Mouse (Mus musculus) liver, embryonic 13.5 days (tissue): ENCODE data around the gene Lep. TPM values are rescaled to one million over a fixed set of nuclear protein-coding genes. Genes with fewer than 3 reads are reported as not detected.

Experiments
- ATAC-seq: fragments of 200-750 bp; cut with Nextera tagmentation; 2 replicates; pipeline ENCODE4 v1.8.0; 2017; ENCODE audit warnings: low read depth, mild to moderate bottlenecking, moderate number of reproducible peaks, moderate library complexity
- DNase-seq: peaks from one replicate; pipeline ENCODE4 v3.0.0; 2022
- H3K27ac ChIP-seq: fragments of 300-500 bp; sonication (generic); 2 replicates; pipeline ENCODE4 v1.5.1; 2015; ENCODE audit warnings: moderate library complexity, mild to moderate bottlenecking, inconsistent platforms
- H3K27me3 ChIP-seq: fragments of 300-500 bp; sonication (generic); 2 replicates; pipeline ENCODE4 v1.6.1; 2015; ENCODE audit warnings: mild to moderate bottlenecking, inconsistent platforms
- H3K36me3 ChIP-seq: fragments of 300-500 bp; sonication (generic); 2 replicates; pipeline ENCODE4 v1.6.1; 2015; ENCODE audit warnings: mild to moderate bottlenecking, inconsistent platforms
- H3K4me1 ChIP-seq: fragments of 300-500 bp; sonication (generic); replicated peaks from 2 replicates; pipeline ENCODE4 v1.6.1; 2015; ENCODE audit warnings: inconsistent platforms
- H3K4me2 ChIP-seq: fragments of 300-500 bp; sonication (generic); 2 replicates; pipeline ENCODE4 v1.6.1; 2015; ENCODE audit warnings: inconsistent platforms, mild to moderate bottlenecking, moderate library complexity
- H3K4me3 ChIP-seq: fragments of 300-500 bp; sonication (generic); replicated peaks from 2 replicates; pipeline ENCODE4 v1.5.1; 2015; ENCODE audit warnings: mild to moderate bottlenecking, inconsistent platforms
- H3K9ac ChIP-seq: fragments of 300-500 bp; sonication (generic); 2 replicates; pipeline ENCODE4 v1.6.1; 2015; ENCODE audit warnings: mild to moderate bottlenecking, inconsistent platforms
- H3K9me3 ChIP-seq: fragments of 300-500 bp; sonication (generic); replicated peaks from 2 replicates; pipeline ENCODE4 v1.6.1; 2016; ENCODE audit warnings: inconsistent platforms
- WGBS: fragments of 180-500 bp; shearing (Covaris S2); methylation state at CpG from one replicate; pipeline ENCODE4 v1.1.7; 2015; ENCODE audit not compliant: insufficient replicate concordance; 5-methylcytosine and 5-hydroxymethylcytosine counted together
- polyA plus RNA-seq: library from polyadenylated mRNA; unstranded; fragments of >200 nt; fragmentation: Nextera tagmentation; extraction: Ambion mirVana; gene quantifications from 2 replicates; pipeline ENCODE4 v1.2.1, GENCODE M21; 2015

The Lep gene
- not detected in 2 replicates for polyA plus RNA-seq

- H3K4me3 ChIP-seq = no peak within 1 kb of the TSS
- no peaks in the 10 kb centered on the region for H3K9me3 ChIP-seq
- H3K27ac ChIP-seq = no peak within 1 kb of the TSS
- H3K27me3 ChIP-seq = no peaks in the 10 kb centered on the region
- no peaks in the 10 kb centered on the region for H3K36me3 ChIP-seq
- H3K4me1 ChIP-seq = no peaks in the 10 kb centered on the region
- no peak within 1 kb of the TSS for H3K4me2 ChIP-seq
- no peak for ATAC-seq
- no peak for DNase-seq
- 60% methylated on average over 28 of the region's 28 CpGs for WGBS
- no peak within 1 kb of the TSS for H3K9ac ChIP-seq
Observed at GRCm38 (mm10) chr6:29059846-29060685, at the start of gene Lep. Gene Lep (plus strand): TSS chr6:29060220.

- WGBS = 57% methylated on average over 5 of the region's 5 CpGs
- no peak for ATAC-seq
Observed at GRCm38 (mm10) chr6:29011651-29012050, 48.4 kb upstream of the Lep start.

GRCm38 (mm10) chr6:29013216-29013615 is 46.8 kb upstream of the Lep start:
- H3K4me3 ChIP-seq = no peak overlapping the region
- ATAC-seq = no peak
- no peaks in the 10 kb centered on the region for H3K9me3 ChIP-seq
- H3K4me1 ChIP-seq = no peaks in the 10 kb centered on the region
- H3K9ac ChIP-seq = no peak overlapping the region
- H3K36me3 ChIP-seq = no peaks in the 10 kb centered on the region
- no peak overlapping the region for H3K27ac ChIP-seq
- no peak overlapping the region for H3K4me2 ChIP-seq
- H3K27me3 ChIP-seq = peaks cover 27% of the 10 kb centered on the region
- WGBS = 65% methylated on average over 6 of the region's 6 CpGs
- no peak for DNase-seq

More at GRCm38 (mm10) chr6:29011651-29012050, 48.4 kb upstream of the Lep start:
- Histone ChIP-seq H3K9ac (no peak overlapping the region), H3K4me2 (no peak overlapping the region), H3K36me3 (no peaks in the 10 kb centered on the region), H3K4me1 (no peaks in the 10 kb centered on the region), H3K9me3 (no peaks in the 10 kb centered on the region), H3K27me3 (peaks cover 14% of the 10 kb centered on the region), H3K4me3 (no peak overlapping the region), H3K27ac (no peak overlapping the region)
- no peak for DNase-seq

GRCm38 (mm10) chr6:29016891-29017412 is 43.1 kb upstream of the Lep start:
- Histone ChIP-seq H3K4me3 (no peak overlapping the region), H3K36me3 (no peaks in the 10 kb centered on the region), H3K4me2 (no peak overlapping the region), H3K27me3 (peaks cover 52% of the 10 kb centered on the region), H3K4me1 (no peaks in the 10 kb centered on the region), H3K9me3 (no peaks in the 10 kb centered on the region), H3K9ac (no peak overlapping the region), H3K27ac (no peak overlapping the region)
- 5% methylated on average over 16 of the region's 16 CpGs for WGBS
- DNase-seq (no peak), ATAC-seq (no peak)

- H3K36me3 ChIP-seq = no peaks in the 10 kb centered on the region
- peaks cover 76% of the 10 kb centered on the region for H3K27me3 ChIP-seq
- ATAC-seq = no peak
- no peaks in the 10 kb centered on the region for H3K9me3 ChIP-seq
- H3K9ac ChIP-seq = no peak overlapping the region
- 57% methylated on average over 18 of the region's 18 CpGs for WGBS
- H3K27ac ChIP-seq = no peak overlapping the region
- no peak overlapping the region for H3K4me3 ChIP-seq
- no peak for DNase-seq
- no peak overlapping the region for H3K4me2 ChIP-seq
- 0 out of 2 replicates have a peak, but pooled peaks cover 3% of the 10 kb centered on the region for H3K4me1 ChIP-seq
Observed at GRCm38 (mm10) chr6:29019756-29020720, 40.0 kb upstream of the Lep start.

GRCm38 (mm10) chr6:29020937-29021336 is 39.1 kb upstream of the Lep start:
- ATAC-seq (no peak), DNase-seq (no peak)
- Histone ChIP-seq H3K9me3 (no peaks in the 10 kb centered on the region), H3K27me3 (peaks cover 81% of the 10 kb centered on the region), H3K4me1 (0 out of 2 replicates have a peak, but pooled peaks cover 3% of the 10 kb centered on the region), H3K27ac (no peak overlapping the region), H3K36me3 (no peaks in the 10 kb centered on the region), H3K4me3 (no peak overlapping the region), H3K9ac (no peak overlapping the region), H3K4me2 (no peak overlapping the region)
- 54% methylated on average over 5 of the region's 5 CpGs for WGBS

- 0 out of 2 replicates have a peak, but pooled peaks cover 3% of the 10 kb centered on the region for H3K4me1 ChIP-seq
- DNase-seq = no peak
- H3K36me3 ChIP-seq = no peaks in the 10 kb centered on the region
- H3K4me2 ChIP-seq = no peak overlapping the region
- H3K9ac ChIP-seq = no peak overlapping the region
- no peaks in the 10 kb centered on the region for H3K9me3 ChIP-seq
- no peak overlapping the region for H3K27ac ChIP-seq
- no peak for ATAC-seq
- peaks cover 80% of the 10 kb centered on the region for H3K27me3 ChIP-seq
- H3K4me3 ChIP-seq = no peak overlapping the region
- 38% methylated on average over 6 of the region's 6 CpGs for WGBS
Observed at GRCm38 (mm10) chr6:29021501-29021900, 38.5 kb upstream of the Lep start.

- 31% methylated on average over 5 of the region's 5 CpGs for WGBS
- H3K36me3 ChIP-seq = no peaks in the 10 kb centered on the region
- 0 out of 2 replicates have a peak, but pooled peaks cover 3% of the 10 kb centered on the region for H3K4me1 ChIP-seq
- no peaks in the 10 kb centered on the region for H3K9me3 ChIP-seq
- H3K27ac ChIP-seq = no peak overlapping the region
- no peak for ATAC-seq
- no peak overlapping the region for H3K4me2 ChIP-seq
- H3K9ac ChIP-seq = no peak overlapping the region
- no peak overlapping the region for H3K4me3 ChIP-seq
- no peak for DNase-seq
- H3K27me3 ChIP-seq = peaks cover 80% of the 10 kb centered on the region
Observed at GRCm38 (mm10) chr6:29022115-29022514, 37.9 kb upstream of the Lep start.

- no peak overlapping the region for H3K4me2 ChIP-seq
- 0 out of 2 replicates have a peak, but pooled peaks cover 3% of the 10 kb centered on the region for H3K4me1 ChIP-seq
- DNase-seq = no peak
- H3K27ac ChIP-seq = no peak overlapping the region
- WGBS = 26% methylated on average over 18 of the region's 18 CpGs
- H3K9ac ChIP-seq = no peak overlapping the region
- H3K9me3 ChIP-seq = no peaks in the 10 kb centered on the region
- no peak for ATAC-seq
- no peaks in the 10 kb centered on the region for H3K36me3 ChIP-seq
- no peak overlapping the region for H3K4me3 ChIP-seq
- peaks cover 67% of the 10 kb centered on the region for H3K27me3 ChIP-seq
Observed at GRCm38 (mm10) chr6:29023206-29023967, 36.6 kb upstream of the Lep start.

GRCm38 (mm10) chr6:29024000-29024417 is 36.0 kb upstream of the Lep start:
- Histone ChIP-seq H3K9me3 (no peaks in the 10 kb centered on the region), H3K4me1 (0 out of 2 replicates have a peak, but pooled peaks cover 3% of the 10 kb centered on the region), H3K4me3 (no peak overlapping the region), H3K9ac (no peak overlapping the region), H3K27me3 (peaks cover 62% of the 10 kb centered on the region), H3K27ac (no peak overlapping the region), H3K36me3 (no peaks in the 10 kb centered on the region), H3K4me2 (no peak overlapping the region)
- peak; percentile 12; the same call in 1 of the 2 replicates for ATAC-seq
- DNase-seq = peak; percentile 18
- 6% methylated on average over 16 of the region's 16 CpGs for WGBS
